ENCODE assay signal across 7 mouse cellular contexts in the genomic region with DNA sequence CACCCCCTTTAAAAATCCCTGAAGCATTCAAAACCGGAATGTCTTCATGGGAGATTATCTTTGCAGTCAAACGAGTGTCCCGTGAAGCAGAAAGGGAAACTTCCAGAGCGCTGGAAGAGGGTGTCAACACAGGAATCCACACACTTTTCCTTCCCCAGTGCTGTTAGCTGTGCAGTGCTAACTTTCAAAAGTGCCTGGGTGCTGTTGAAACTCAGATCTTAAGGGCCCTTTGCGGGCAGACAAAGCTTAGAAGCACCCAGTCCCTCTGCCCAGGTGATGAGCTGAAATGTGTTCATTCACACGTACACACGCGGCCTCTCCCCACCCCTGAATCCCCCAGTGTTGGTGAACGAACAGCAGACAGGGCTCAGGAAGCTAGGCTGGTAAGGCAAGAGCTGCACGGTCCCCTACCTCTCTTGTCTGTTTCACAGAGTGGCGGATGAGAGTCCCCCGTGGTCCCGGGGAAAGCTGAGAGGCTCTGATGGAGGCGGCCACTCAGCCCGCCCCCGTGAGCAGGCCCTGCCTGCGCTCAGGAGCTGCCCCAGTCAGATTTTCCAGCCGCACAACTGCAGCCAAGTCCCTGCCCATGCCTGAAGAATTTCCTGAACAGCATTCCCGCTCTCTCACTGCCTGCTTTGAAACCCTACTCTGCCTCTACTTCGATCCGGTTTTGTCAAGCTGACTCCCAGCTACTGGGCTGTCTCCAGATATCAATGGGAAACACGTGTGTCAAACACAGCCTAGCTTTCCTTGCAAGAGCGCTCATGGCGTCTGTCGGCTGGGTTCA.
DNase-seq lines count a peak whose midpoint lies in the region; ATAC-seq and TF ChIP-seq lines count a peak whose summit lies in the region.

No protein-coding gene starts in this region.

- peak overlapping the region; percentile 83 for H3K9ac ChIP-seq in embryonic facial prominence, embryonic 13.5 days
- peak overlapping the region; percentile 51 for H3K9ac ChIP-seq in limb, embryonic 15.5 days

- H3K4me1 ChIP-seq in embryonic facial prominence, embryonic 13.5 days: peaks cover 31% of the 10 kb centered on the region
- peaks cover 31% of the 10 kb centered on the region for H3K4me1 ChIP-seq in limb, embryonic 15.5 days

- H3K4me3 ChIP-seq in embryonic facial prominence, embryonic 13.5 days: peak overlapping the region; percentile 51
- H3K4me3 ChIP-seq in limb, embryonic 15.5 days: peak overlapping the region; percentile 50
- peak overlapping the region; percentile 39 for H3K4me3 ChIP-seq in myocyte

- no peaks in the 10 kb centered on the region for H3K36me3 ChIP-seq in embryonic facial prominence, embryonic 13.5 days
- H3K36me3 ChIP-seq in limb, embryonic 15.5 days: no peaks in the 10 kb centered on the region
- H3K36me3 ChIP-seq in myocyte (ENCODE audit: control insufficient read depth, insufficient read depth): no peaks in the 10 kb centered on the region

- no peaks in the 10 kb centered on the region for H3K9me3 ChIP-seq in embryonic facial prominence, embryonic 13.5 days
- H3K9me3 ChIP-seq in limb, embryonic 15.5 days: no peaks in the 10 kb centered on the region

- ATAC-seq in embryonic facial prominence, embryonic 13.5 days (ENCODE audit: insufficient number of reproducible peaks, insufficient read depth, low FRiP score, low TSS enrichment, low read depth): peak; percentile 89
- ATAC-seq in limb, embryonic 15.5 days (ENCODE audit: insufficient number of reproducible peaks, low FRiP score, low TSS enrichment, low read depth): peak; percentile 90

- DNase-seq in adrenal gland, adult 8-10 months: peak; percentile 19
- peak; percentile 71 to 77 for DNase-seq in heart, adult 9 months (ENCODE audit: low spot score in 2 of 2)
- DNase-seq in kidney, adult 8-10 months: peak; percentile 20 to 31
- peak; percentile 7 for DNase-seq in thymus, postnatal 25 days

- H3K27me3 ChIP-seq in embryonic facial prominence, embryonic 13.5 days: no peaks in the 10 kb centered on the region
- H3K27me3 ChIP-seq in limb, embryonic 15.5 days: no peaks in the 10 kb centered on the region
- no peaks in the 10 kb centered on the region for H3K27me3 ChIP-seq in myocyte (ENCODE audit: control insufficient read depth, insufficient read depth, insufficient read length)

- H3K27ac ChIP-seq in embryonic facial prominence, embryonic 13.5 days: peak overlapping the region; percentile 98
- H3K27ac ChIP-seq in limb, embryonic 15.5 days: peak overlapping the region; percentile 98

- 2% methylated on average over 25 of the region's 25 CpGs for WGBS in embryonic facial prominence, embryonic 13.5 days
- WGBS in limb, embryonic 15.5 days: 2% methylated on average over 25 of the region's 25 CpGs

- H3K79me2 ChIP-seq in myocyte (ENCODE audit: control insufficient read depth, insufficient read depth): peaks cover 7% of the 10 kb centered on the region

- peak overlapping the region; percentile 72 for H3K4me2 ChIP-seq in embryonic facial prominence, embryonic 13.5 days
- peak overlapping the region; percentile 55 for H3K4me2 ChIP-seq in limb, embryonic 15.5 days
- H3K4me2 ChIP-seq in myocyte (ENCODE audit: low read depth): peak overlapping the region; percentile 85

- peak overlapping the region; percentile 9 for H3ac ChIP-seq in myocyte (ENCODE audit: control insufficient read depth, insufficient read length)

- peak; percentile 60 for TF ChIP-seq POLR2A in myocyte (IDR thresholded peaks at IDR 0.05; ENCODE audit: insufficient read length, low read depth)

TF ChIP-seq in myocyte, 11 proteins besides CTCF, POLR2A, EP300 and RAD21:
- TF ChIP-seq USF1 (IDR thresholded peaks at IDR 0.05; ENCODE audit: low read depth) (no peak), REST (IDR thresholded peaks at IDR 0.05; ENCODE audit: insufficient read depth, insufficient read length) (no peak), POLR2AphosphoS2 (IDR thresholded peaks at IDR 0.05; ENCODE audit: insufficient read length, low read depth) (peak; percentile 73), MYOD1 (IDR thresholded peaks at IDR 0.05; ENCODE audit: control insufficient read depth in 1 of 3, insufficient read length in 2 of 3, low read depth in 2 of 3) (no peak), E2F4 (IDR thresholded peaks at IDR 0.05; ENCODE audit: insufficient read depth) (no peak), SRF (IDR thresholded peaks at IDR 0.05; ENCODE audit: control insufficient read depth, insufficient read length, low read depth) (no peak), TCF3 (IDR thresholded peaks at IDR 0.05; ENCODE audit: insufficient read length, low read depth) (no peak), MYOG (IDR thresholded peaks at IDR 0.05; ENCODE audit: control insufficient read depth in 1 of 3, insufficient read depth in 1 of 3, insufficient read length in 2 of 3, low read depth in 2 of 3) (peak in 1 of 3 experiments; percentile 28), TCF12 (IDR thresholded peaks at IDR 0.05; ENCODE audit: insufficient read depth, poor library complexity, severe bottlenecking) (no peak), MAX (IDR thresholded peaks at IDR 0.05; ENCODE audit: low read depth) (peak; percentile 55), CEBPB (IDR thresholded peaks at IDR 0.05; ENCODE audit: insufficient read depth, poor library complexity, severe bottlenecking) (no peak)

Comparison
In these comparisons a context has a peak if more than half of its experiments do, and no peak if none do; other contexts are left out.
1. Peak in every context shown above with its lines: DNase-seq, ATAC-seq, H3K4me3 ChIP-seq and H3K27ac ChIP-seq.
2. DNase-seq: peak in every context shown above with its lines; median percentile 74 in heart, adult 9 months; 26 in kidney, adult 8-10 months; 19 in adrenal gland, adult 8-10 months; 7 in thymus, postnatal 25 days.